Mouse (Mus musculus): ENCODE results near the gene Coro1a. TPM values are rescaled to one million over a fixed set of nuclear protein-coding genes. Genes with fewer than 3 reads are reported as not detected.

Coro1a gene
- polyA plus RNA-seq, 1 experiment = 71.6 TPM

- 0 out of 2 replicates have a peak, but pooled peaks cover 2% of the 10 kb centered on the region for H3K27me3 ChIP-seq (replicated peaks; ENCODE audit: control insufficient read depth, insufficient read depth, low read length)
- TF ChIP-seq POLR2A (IDR thresholded peaks at IDR 0.05; ENCODE audit: low read depth, low read length) = no peak
- TF ChIP-seq CTCF (conservative IDR thresholded peaks at IDR 0.05; ENCODE audit: insufficient read depth, insufficient read length, low read depth, low read length) = no peak
- no peak overlapping the region for H3K27ac ChIP-seq (ENCODE audit: insufficient read depth, low read depth, low read length)
- WGBS = 81% methylated on average over 10 of the region's 10 CpGs
- H3K36me3 ChIP-seq (ENCODE audit: control insufficient read depth, insufficient read depth, low read length) = no peaks in the 10 kb centered on the region
- no peaks in the 10 kb centered on the region for H3K4me1 ChIP-seq (ENCODE audit: control insufficient read depth, insufficient read depth, low read length)
- DNase-seq = no peak
- no peak overlapping the region for H3K4me3 ChIP-seq (ENCODE audit: insufficient read depth, low read depth, low read length)
These were observed 777 bp upstream of the Coro1a start for GRCm38 (mm10) chr7:126708175-126708952.

GRCm38 (mm10) chr7:126704121-126704980, 3.2 kb downstream of the Coro1a start:
- no peaks in the 10 kb centered on the region for H3K4me1 ChIP-seq (ENCODE audit: control insufficient read depth, insufficient read depth, low read length)
- 0 out of 2 replicates have a peak, but pooled peaks cover 2% of the 10 kb centered on the region for H3K27me3 ChIP-seq (replicated peaks; ENCODE audit: control insufficient read depth, insufficient read depth, low read length)
- no peak for TF ChIP-seq POLR2A (IDR thresholded peaks at IDR 0.05; ENCODE audit: low read depth, low read length)
- TF ChIP-seq CTCF (conservative IDR thresholded peaks at IDR 0.05; ENCODE audit: insufficient read depth, insufficient read length, low read depth, low read length) = no peak
- 4% methylated on average over 39 of the region's 39 CpGs for WGBS
- no peak overlapping the region for H3K27ac ChIP-seq (ENCODE audit: insufficient read depth, low read depth, low read length)
- DNase-seq = peak; percentile 51
- H3K4me3 ChIP-seq (ENCODE audit: insufficient read depth, low read depth, low read length) = peak overlapping the region; percentile 25
- H3K36me3 ChIP-seq (ENCODE audit: control insufficient read depth, insufficient read depth, low read length) = no peaks in the 10 kb centered on the region

GRCm38 (mm10) chr7:126703757-126704077, 3.9 kb downstream of the Coro1a start:
- 27% methylated on average over 7 of the region's 7 CpGs for WGBS
- no peak for TF ChIP-seq CTCF (conservative IDR thresholded peaks at IDR 0.05; ENCODE audit: insufficient read depth, insufficient read length, low read depth, low read length)
- TF ChIP-seq POLR2A (IDR thresholded peaks at IDR 0.05; ENCODE audit: low read depth, low read length) = no peak
- 0 out of 2 replicates have a peak, but pooled peaks cover 2% of the 10 kb centered on the region for H3K27me3 ChIP-seq (replicated peaks; ENCODE audit: control insufficient read depth, insufficient read depth, low read length)
- no peaks in the 10 kb centered on the region for H3K4me1 ChIP-seq (ENCODE audit: control insufficient read depth, insufficient read depth, low read length)
- H3K36me3 ChIP-seq (ENCODE audit: control insufficient read depth, insufficient read depth, low read length) = no peaks in the 10 kb centered on the region
- H3K27ac ChIP-seq (ENCODE audit: insufficient read depth, low read depth, low read length) = no peak overlapping the region
- peak overlapping the region; percentile 20; the same call in 1 of the 2 replicates for H3K4me3 ChIP-seq (ENCODE audit: insufficient read depth, low read depth, low read length)
- DNase-seq = no peak

- H3K27me3 ChIP-seq (replicated peaks; ENCODE audit: control insufficient read depth, insufficient read depth, low read length) = 0 out of 2 replicates have a peak, but pooled peaks cover 2% of the 10 kb centered on the region
- WGBS = 83% methylated on average over 12 of the region's 12 CpGs
- peak overlapping the region; percentile 20 for H3K4me3 ChIP-seq (ENCODE audit: insufficient read depth, low read depth, low read length)
- no peaks in the 10 kb centered on the region for H3K4me1 ChIP-seq (ENCODE audit: control insufficient read depth, insufficient read depth, low read length)
- H3K36me3 ChIP-seq (ENCODE audit: control insufficient read depth, insufficient read depth, low read length) = no peaks in the 10 kb centered on the region
- DNase-seq = no peak
- no peak overlapping the region for H3K27ac ChIP-seq (ENCODE audit: insufficient read depth, low read depth, low read length)
- TF ChIP-seq POLR2A (IDR thresholded peaks at IDR 0.05; ENCODE audit: low read depth, low read length) (no peak), CTCF (conservative IDR thresholded peaks at IDR 0.05; ENCODE audit: insufficient read depth, insufficient read length, low read depth, low read length) (no peak)
These were observed 4.5 kb downstream of the Coro1a start for GRCm38 (mm10) chr7:126702861-126703756.

GRCm38 (mm10) chr7:126702358-126702757, 5.2 kb downstream of the Coro1a start:
- 0 out of 2 replicates have a peak, but pooled peaks cover 2% of the 10 kb centered on the region for H3K27me3 ChIP-seq (replicated peaks; ENCODE audit: control insufficient read depth, insufficient read depth, low read length)
- 86% methylated on average over 6 of the region's 6 CpGs for WGBS
- no peak overlapping the region for H3K27ac ChIP-seq (ENCODE audit: insufficient read depth, low read depth, low read length)
- no peak for DNase-seq
- no peaks in the 10 kb centered on the region for H3K4me1 ChIP-seq (ENCODE audit: control insufficient read depth, insufficient read depth, low read length)
- no peak overlapping the region for H3K4me3 ChIP-seq (ENCODE audit: insufficient read depth, low read depth, low read length)
- TF ChIP-seq POLR2A (IDR thresholded peaks at IDR 0.05; ENCODE audit: low read depth, low read length) (no peak), CTCF (conservative IDR thresholded peaks at IDR 0.05; ENCODE audit: insufficient read depth, insufficient read length, low read depth, low read length) (no peak)
- no peaks in the 10 kb centered on the region for H3K36me3 ChIP-seq (ENCODE audit: control insufficient read depth, insufficient read depth, low read length)

GRCm38 (mm10) chr7:126701559-126702357, 5.8 kb downstream of the Coro1a start:
- 57% methylated on average over 24 of the region's 24 CpGs for WGBS
- H3K4me1 ChIP-seq (ENCODE audit: control insufficient read depth, insufficient read depth, low read length) = no peaks in the 10 kb centered on the region
- H3K27me3 ChIP-seq (replicated peaks; ENCODE audit: control insufficient read depth, insufficient read depth, low read length) = 0 out of 2 replicates have a peak, but pooled peaks cover 2% of the 10 kb centered on the region
- H3K36me3 ChIP-seq (ENCODE audit: control insufficient read depth, insufficient read depth, low read length) = no peaks in the 10 kb centered on the region
- no peak overlapping the region for H3K27ac ChIP-seq (ENCODE audit: insufficient read depth, low read depth, low read length)
- H3K4me3 ChIP-seq (ENCODE audit: insufficient read depth, low read depth, low read length) = no peak overlapping the region
- TF ChIP-seq CTCF (conservative IDR thresholded peaks at IDR 0.05; ENCODE audit: insufficient read depth, insufficient read length, low read depth, low read length) (no peak), POLR2A (IDR thresholded peaks at IDR 0.05; ENCODE audit: low read depth, low read length) (no peak)
- no peak for DNase-seq

Data from kidney, adult 2 months (tissue).